Mouse (Mus musculus): Measurements from ENCODE around the gene Mapk6. TPM values are rescaled to one million over a fixed set of nuclear protein-coding genes. Genes with fewer than 3 reads are reported as not detected.
A peak's percentile ranks its signal among the peaks of the same experiment; 100 is the strongest.
"Not testable (repeated sequence)": the region's sequence is repeated elsewhere in the genome, so short reads cannot be mapped to it uniquely, and the experiment has no call there.

Mapk6 gene
- polyA plus RNA-seq (2016; fragmentation: Nextera tagmentation; extraction: Ambion mirVana): 33.3 and 36.5 TPM in 2 replicates

DNA sequence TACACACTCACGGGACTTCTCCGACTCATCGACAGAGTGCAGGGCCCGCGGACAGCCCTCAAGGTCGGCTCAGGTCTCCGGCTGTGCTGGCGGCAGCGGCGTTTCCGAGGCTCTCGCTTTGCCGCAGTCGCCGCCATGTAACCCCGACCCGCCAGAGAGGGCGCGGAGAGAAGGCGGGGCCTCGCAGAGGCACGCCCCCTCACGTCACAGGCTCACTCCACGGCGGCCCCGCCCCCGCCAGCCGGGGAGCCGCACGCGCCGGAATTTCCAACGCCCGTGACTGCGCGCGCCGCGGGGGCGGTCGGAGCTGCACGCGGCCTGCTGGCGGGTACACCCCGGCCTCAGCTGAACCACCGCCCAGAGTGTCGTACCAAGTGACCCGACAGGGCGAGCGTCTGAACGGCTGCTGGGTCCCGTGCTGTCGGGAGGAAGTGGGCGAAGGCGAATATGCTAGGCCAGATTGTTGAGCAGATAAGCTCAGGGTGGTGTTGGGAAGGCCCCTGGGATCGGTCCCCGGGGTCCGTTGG is at the start of gene Mapk6:
Mapk6 (minus strand) TSS at position 154 of the 527 bp plus-strand sequence.
- H3K4me2 ChIP-seq: peak within 1 kb of the TSS; percentile 94
- peak within 1 kb of the TSS; percentile 87 for H3K4me3 ChIP-seq
- peak; percentile 89 for ATAC-seq
- H3K4me1 ChIP-seq: peaks cover 63% of the 10 kb centered on the region
- peak within 1 kb of the TSS; percentile 97 for H3K27ac ChIP-seq
- H3K27me3 ChIP-seq (replicated peaks): 0 out of 2 replicates have a peak, but pooled peaks cover 3% of the 10 kb centered on the region
- no peaks in the 10 kb centered on the region for H3K9me3 ChIP-seq (replicated peaks)
- under 1% methylated on average over 57 of the region's 58 CpGs for WGBS (ENCODE audit: insufficient replicate concordance)
- no peaks in the 10 kb centered on the region for H3K36me3 ChIP-seq
- peak within 1 kb of the TSS; percentile 88 for H3K9ac ChIP-seq

DNA sequence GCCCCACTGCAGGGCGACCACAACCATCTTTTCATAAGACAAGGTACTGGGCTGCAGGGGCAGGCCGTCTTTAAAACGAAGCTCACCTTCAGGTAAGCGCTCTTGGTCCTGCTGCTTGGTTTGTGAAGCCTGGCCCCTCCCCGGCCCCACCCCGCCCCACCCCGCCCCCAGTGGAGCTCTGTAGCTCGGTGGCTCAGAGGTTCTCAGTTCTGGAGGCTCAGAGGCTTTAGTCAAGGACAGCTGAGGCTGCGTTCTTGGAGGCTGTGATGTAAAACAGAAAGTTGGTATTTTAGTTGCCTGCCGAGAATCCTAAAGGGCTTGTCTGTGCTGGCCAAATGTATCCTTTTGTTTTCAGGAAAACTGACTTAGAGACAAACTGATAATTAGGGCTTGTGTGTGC is 45.9 kb upstream of the Mapk6 start:
- 72% methylated on average over 10 of the region's 10 CpGs for WGBS (ENCODE audit: insufficient replicate concordance)
- Histone ChIP-seq H3K9me3 (replicated peaks) (no peaks in the 10 kb centered on the region), H3K4me1 (no peaks in the 10 kb centered on the region), H3K9ac (no peak overlapping the region), H3K4me2 (no peak overlapping the region), H3K36me3 (peaks cover 96% of the 10 kb centered on the region), H3K27ac (no peak overlapping the region), H3K27me3 (replicated peaks) (no peaks in the 10 kb centered on the region), H3K4me3 (no peak overlapping the region)
- no peak for ATAC-seq

DNA sequence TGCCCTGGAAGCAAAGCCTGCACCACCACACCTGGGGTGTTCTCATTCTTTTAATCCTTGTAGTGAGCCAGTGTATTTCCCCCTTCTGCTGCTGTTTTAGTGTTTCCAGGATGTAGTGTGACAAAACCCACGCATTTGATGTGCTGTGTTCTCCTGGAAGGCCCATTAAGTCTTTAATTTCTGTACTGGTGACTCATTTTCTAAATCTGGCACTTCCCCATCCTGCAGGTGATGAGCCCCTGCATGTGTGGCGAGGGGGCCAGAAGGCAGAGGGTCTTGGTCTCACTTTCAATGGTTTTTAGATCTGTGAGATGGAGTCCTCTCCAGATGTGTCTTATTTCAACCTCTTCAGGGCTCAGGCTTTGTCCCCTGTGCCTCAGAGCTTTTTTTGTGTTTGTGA is 44.2 kb upstream of the Mapk6 start:
- no peak for ATAC-seq
- no peaks in the 10 kb centered on the region for H3K4me1 ChIP-seq
- H3K27me3 ChIP-seq (replicated peaks): no peaks in the 10 kb centered on the region
- peaks cover 95% of the 10 kb centered on the region for H3K36me3 ChIP-seq
- no peak overlapping the region for H3K27ac ChIP-seq
- no peak overlapping the region for H3K4me3 ChIP-seq
- WGBS (ENCODE audit: insufficient replicate concordance): 75% methylated on average over 2 of the region's 2 CpGs
- no peaks in the 10 kb centered on the region for H3K9me3 ChIP-seq (replicated peaks)
- H3K4me2 ChIP-seq: no peak overlapping the region
- no peak overlapping the region for H3K9ac ChIP-seq

DNA sequence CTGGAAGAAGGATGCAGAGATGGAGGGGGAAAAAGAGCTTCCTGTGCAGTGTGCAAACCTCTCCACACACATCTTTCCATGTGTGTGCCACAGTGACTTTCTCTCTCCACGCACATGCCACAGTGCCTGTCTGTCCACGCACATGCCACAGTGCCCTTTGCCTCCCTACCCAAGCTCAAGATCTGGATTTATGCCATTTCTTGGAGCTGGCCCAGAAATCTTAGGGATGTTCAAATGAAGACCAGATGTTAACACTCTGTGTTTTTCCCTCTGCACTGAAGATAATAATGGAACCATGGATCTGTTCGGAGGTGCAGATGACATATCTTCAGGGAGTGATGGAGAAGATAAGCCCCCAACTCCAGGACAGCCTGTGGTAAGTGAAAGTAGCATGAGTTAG is 38.2 kb upstream of the Mapk6 start:
- Histone ChIP-seq H3K36me3 (peaks cover 80% of the 10 kb centered on the region), H3K4me2 (no peak overlapping the region), H3K4me3 (no peak overlapping the region), H3K27me3 (replicated peaks) (no peaks in the 10 kb centered on the region), H3K27ac (no peak overlapping the region), H3K9me3 (replicated peaks) (no peaks in the 10 kb centered on the region), H3K9ac (no peak overlapping the region), H3K4me1 (peaks cover 7% of the 10 kb centered on the region)
- 82% methylated on average over 3 of the region's 3 CpGs for WGBS (ENCODE audit: insufficient replicate concordance)
- ATAC-seq: no peak

DNA sequence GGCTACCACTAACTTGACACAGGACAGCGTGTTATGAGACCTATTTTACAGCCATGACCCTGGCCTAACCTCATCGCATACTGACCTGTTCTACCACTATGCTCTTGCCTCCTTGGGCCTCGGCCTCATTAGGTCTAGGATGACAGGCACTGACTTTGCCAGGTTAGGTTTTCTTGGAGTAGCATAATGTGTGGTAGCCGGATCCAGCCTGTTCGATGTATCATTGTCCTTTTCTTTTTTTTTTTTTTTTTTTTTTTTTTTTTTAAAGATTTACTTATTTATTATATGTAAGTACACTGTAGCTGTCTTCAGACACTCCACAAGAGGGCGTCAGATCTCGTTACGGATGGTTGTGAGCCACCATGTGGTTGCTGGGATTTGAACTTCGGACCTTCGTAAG is 36.8 kb upstream of the Mapk6 start:
- not testable (repeated sequence) for H3K4me3 ChIP-seq; H3K27ac ChIP-seq; H3K9me3 ChIP-seq (replicated peaks); H3K4me2 ChIP-seq; ATAC-seq; H3K9ac ChIP-seq; H3K27me3 ChIP-seq (replicated peaks)
- Histone ChIP-seq H3K4me1 (peaks cover 20% of the 10 kb centered on the region), H3K36me3 (peaks cover 68% of the 10 kb centered on the region)
- WGBS (ENCODE audit: insufficient replicate concordance): 78% methylated on average over 10 of the region's 10 CpGs

DNA sequence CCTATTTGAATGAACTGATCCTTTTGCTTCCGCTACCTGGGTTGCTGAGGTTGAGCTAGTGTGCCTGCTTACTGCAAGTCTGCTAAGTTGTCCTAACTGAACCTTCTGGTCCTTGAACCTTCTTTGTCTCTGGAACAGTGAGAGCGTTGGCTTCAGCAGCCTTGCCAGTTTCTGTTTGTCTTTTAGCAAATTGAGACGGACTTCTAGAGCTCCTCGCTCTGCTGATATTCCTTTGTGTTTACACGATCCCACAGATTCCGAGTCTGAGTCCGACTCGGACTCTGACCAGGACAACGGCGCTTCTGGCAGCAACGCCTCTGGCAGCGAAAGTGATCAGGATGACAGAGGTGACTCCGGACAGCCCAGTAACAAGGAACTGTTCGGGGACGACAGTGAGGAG is 35.2 kb upstream of the Mapk6 start:
- Histone ChIP-seq H3K27ac (no peak overlapping the region), H3K36me3 (peaks cover 55% of the 10 kb centered on the region), H3K4me2 (no peak overlapping the region), H3K4me1 (peaks cover 24% of the 10 kb centered on the region), H3K9me3 (replicated peaks) (no peaks in the 10 kb centered on the region), H3K27me3 (replicated peaks) (no peaks in the 10 kb centered on the region), H3K9ac (no peak overlapping the region), H3K4me3 (no peak overlapping the region)
- 84% methylated on average over 15 of the region's 15 CpGs for WGBS (ENCODE audit: insufficient replicate concordance)
- ATAC-seq: no peak

DNA sequence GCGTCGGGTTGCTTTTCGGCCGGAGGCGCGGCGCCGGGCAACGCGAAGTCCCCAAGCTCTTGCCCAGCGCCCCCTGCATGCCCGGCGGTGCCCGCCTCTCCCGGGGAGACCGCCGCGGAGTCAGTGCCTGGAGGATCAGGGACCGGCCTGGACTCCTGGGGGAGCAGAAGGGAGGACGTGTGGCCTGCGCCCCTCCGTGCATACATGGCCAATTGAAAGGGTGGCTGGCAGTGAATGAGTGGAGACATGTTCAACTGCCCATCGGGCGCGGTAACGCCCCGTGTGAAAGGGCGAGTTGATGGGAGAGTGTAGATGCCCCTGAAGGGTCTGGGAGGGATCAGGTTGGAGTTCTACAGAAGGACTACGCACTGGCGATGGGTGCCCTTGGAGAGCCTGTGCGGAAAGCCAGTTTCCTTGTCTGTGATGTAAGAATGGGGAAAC is 31.9 kb upstream of the Mapk6 start:
- H3K27me3 ChIP-seq (replicated peaks): no peaks in the 10 kb centered on the region
- peak overlapping the region; percentile 87 for H3K4me3 ChIP-seq
- ATAC-seq: peak; percentile 82
- no peaks in the 10 kb centered on the region for H3K9me3 ChIP-seq (replicated peaks)
- under 1% methylated on average over 31 of the region's 31 CpGs for WGBS (ENCODE audit: insufficient replicate concordance)
- H3K9ac ChIP-seq: peak overlapping the region; percentile 90
- peak overlapping the region; percentile 84 for H3K27ac ChIP-seq
- H3K4me2 ChIP-seq: peak overlapping the region; percentile 88
- peaks cover 23% of the 10 kb centered on the region for H3K36me3 ChIP-seq
- H3K4me1 ChIP-seq: peaks cover 28% of the 10 kb centered on the region

DNA sequence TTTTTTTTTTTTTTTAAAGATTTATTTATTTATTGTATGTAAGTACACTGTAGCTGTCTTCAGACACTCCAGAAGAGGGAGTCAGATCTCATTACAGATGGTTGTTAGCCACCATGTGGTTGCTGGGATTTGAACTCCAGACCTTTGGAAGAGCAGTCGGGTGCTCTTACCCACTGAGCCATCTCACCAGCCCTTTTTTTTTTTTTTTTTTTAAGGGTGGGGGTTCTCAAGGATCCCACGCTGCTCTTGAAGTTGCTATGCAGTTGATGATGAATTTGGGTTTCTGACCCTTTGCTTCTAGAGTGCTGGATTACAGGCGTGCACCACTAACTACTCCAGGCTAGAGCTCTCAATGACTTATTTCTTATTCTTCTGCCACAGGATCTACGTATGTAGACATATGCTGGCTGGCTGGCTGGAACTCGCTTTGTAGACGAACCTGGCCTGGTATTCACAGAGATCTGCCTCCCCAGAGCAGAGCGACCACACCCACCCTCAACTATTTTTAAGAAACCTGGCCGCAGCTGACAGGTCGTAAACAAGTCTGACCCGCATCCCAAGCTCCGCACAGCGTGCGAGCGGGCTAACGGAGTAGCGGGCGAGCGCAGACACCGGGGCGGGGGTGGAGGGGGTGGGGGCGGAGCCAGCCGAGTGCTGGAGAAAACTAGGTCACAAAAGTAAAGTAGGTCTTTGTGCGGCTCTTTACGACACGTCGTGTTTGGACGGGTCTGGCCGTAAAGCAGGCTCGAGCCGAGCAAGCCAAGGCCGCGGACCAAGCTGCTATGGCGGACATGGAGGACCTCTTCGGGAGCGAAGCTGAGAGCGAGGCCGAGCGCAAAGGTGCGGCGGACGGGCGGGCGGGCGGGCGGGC is 31.2 kb upstream of the Mapk6 start, which contains the start of gene Leo1:
Leo1 (plus strand) TSS at position 729 of the 871 bp plus-strand sequence.
- Histone ChIP-seq H3K9ac (peak within 1 kb of the TSS; percentile 90), H3K4me3 (peak within 1 kb of the TSS; percentile 87), H3K4me2 (peak within 1 kb of the TSS; percentile 88), H3K27ac (peak within 1 kb of the TSS; percentile 84), H3K4me1 (peaks cover 28% of the 10 kb centered on the region), H3K27me3 (replicated peaks) (no peaks in the 10 kb centered on the region), H3K36me3 (peaks cover 17% of the 10 kb centered on the region), H3K9me3 (replicated peaks) (no peaks in the 10 kb centered on the region)
- under 1% methylated on average over 44 of the region's 45 CpGs for WGBS (ENCODE audit: insufficient replicate concordance)
- peak; percentile 92 for ATAC-seq

DNA sequence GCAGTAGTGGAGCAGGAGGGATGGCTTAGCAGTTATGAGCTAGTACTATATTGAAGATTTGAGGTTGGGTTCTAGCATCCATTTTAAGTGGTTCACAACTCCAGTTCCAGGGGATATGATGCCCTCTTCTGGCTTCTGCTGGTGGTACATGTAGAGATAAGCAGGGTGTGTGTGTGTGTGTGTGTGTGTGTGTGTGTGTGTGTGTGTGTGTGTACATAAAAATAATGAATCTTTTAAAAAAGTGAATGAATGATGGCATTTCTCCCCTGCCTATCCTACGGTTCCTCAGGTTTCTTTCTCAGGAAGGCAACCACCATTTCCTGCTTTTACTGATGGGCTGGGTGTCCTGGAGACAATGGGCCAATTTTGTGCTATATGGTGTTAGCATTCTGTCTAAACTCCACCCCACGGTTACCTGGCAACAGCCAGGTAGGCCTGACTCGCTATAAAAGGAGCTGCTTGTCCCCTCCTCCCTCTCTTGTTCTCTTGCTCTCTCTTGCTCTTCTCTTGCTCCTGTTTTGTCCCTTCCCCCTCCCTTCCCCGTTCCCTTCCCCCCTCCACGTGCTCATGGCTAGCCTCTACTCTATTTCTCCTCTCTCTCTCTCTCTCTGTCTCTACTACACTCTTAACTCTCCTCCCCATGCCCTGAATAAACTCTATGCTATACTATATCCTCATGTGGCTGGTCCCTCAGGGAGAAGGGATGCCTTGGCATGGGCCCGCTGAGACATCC is 28.0 kb upstream of the Mapk6 start:
- H3K27me3 ChIP-seq (replicated peaks): no peaks in the 10 kb centered on the region
- H3K9ac ChIP-seq: no peak overlapping the region
- 35% methylated on average over 6 of the region's 6 CpGs for WGBS (ENCODE audit: insufficient replicate concordance)
- peaks cover 37% of the 10 kb centered on the region for H3K4me1 ChIP-seq
- H3K4me3 ChIP-seq: no peak overlapping the region
- H3K4me2 ChIP-seq: no peak overlapping the region
- no peaks in the 10 kb centered on the region for H3K9me3 ChIP-seq (replicated peaks)
- ATAC-seq: no peak
- H3K27ac ChIP-seq: no peak overlapping the region
- H3K36me3 ChIP-seq: no peaks in the 10 kb centered on the region

DNA sequence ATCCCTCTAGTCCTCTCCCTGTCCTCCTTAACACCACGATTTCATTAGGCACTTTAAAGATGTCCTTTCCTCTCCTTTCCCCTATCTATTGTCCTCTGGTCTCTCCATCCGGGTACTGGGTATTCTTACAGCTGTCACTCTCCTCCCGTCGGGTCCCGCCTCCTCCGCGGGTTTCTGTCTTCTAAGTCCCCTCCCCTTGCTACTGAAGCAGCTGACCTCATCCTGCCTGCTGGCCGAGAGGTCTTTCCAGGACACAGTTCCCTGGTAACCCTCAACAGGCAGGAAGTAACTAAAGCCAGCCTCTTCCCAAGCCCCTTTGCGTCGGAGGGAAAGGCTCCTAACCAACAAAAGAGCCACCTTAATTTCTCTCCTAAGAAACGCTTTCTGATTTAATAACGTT is 26.1 kb upstream of the Mapk6 start:
- no peak overlapping the region for H3K27ac ChIP-seq
- peak overlapping the region; percentile 18; the same call in 1 of the 2 replicates for H3K4me2 ChIP-seq
- H3K4me1 ChIP-seq: peaks cover 44% of the 10 kb centered on the region
- no peak overlapping the region for H3K9ac ChIP-seq
- no peaks in the 10 kb centered on the region for H3K9me3 ChIP-seq (replicated peaks)
- WGBS (ENCODE audit: insufficient replicate concordance): 6% methylated on average over 12 of the region's 12 CpGs
- H3K27me3 ChIP-seq (replicated peaks): no peaks in the 10 kb centered on the region
- H3K4me3 ChIP-seq: no peak overlapping the region
- 0 out of 2 replicates have a peak, but pooled peaks have one; percentile 14 for ATAC-seq
- no peaks in the 10 kb centered on the region for H3K36me3 ChIP-seq

DNA sequence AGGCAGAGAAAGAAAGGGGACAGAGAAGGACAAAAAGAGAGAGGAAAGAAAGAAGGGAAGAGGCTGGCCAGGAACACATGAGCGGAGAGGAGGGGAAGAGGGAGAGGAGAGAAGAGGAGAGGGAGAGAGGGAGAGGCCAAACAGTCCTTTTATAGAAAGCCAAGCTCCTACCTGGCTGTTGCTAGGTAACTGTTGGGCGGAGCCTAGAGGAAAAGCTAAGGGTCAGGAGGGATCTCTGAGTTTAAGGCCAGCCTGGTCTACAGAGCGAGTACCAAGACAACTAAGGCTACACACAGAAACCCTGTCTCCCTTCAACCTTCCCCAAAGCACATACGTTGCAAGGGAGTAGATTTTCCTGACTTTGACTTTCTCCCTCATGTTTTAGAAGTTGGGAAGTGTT is 25.5 kb upstream of the Mapk6 start:
- no peak overlapping the region for H3K9ac ChIP-seq
- no peak for ATAC-seq
- no peaks in the 10 kb centered on the region for H3K36me3 ChIP-seq
- H3K4me1 ChIP-seq: peaks cover 45% of the 10 kb centered on the region
- H3K4me3 ChIP-seq: no peak overlapping the region
- H3K9me3 ChIP-seq (replicated peaks): no peaks in the 10 kb centered on the region
- H3K27ac ChIP-seq: no peak overlapping the region
- no peaks in the 10 kb centered on the region for H3K27me3 ChIP-seq (replicated peaks)
- no peak overlapping the region for H3K4me2 ChIP-seq
- 74% methylated on average over 4 of the region's 4 CpGs for WGBS (ENCODE audit: insufficient replicate concordance)

DNA sequence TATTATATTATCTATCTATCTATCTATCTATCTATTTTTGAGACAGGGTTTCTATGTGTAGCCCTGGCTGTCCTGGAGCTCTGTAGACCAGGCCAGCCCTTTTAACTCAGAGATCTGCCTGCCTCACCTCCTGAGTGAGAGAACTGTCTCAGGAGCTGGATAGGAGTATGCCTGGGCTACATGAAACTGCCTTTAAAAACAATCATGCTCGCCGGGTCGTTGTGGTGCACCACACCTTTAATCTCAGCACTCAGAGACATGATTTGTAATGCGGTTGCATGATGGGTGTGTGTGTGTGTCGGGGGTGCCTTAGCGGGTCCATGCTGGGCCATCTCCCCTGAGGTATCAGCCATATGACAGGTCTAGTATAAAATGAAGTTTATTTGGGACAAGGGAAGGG is 25.1 kb upstream of the Mapk6 start:
- no peaks in the 10 kb centered on the region for H3K9me3 ChIP-seq (replicated peaks)
- no peak overlapping the region for H3K4me3 ChIP-seq
- peaks cover 44% of the 10 kb centered on the region for H3K4me1 ChIP-seq
- H3K27ac ChIP-seq: no peak overlapping the region
- ATAC-seq: no peak; the same call in 1 of the 2 replicates
- H3K4me2 ChIP-seq: no peak overlapping the region
- H3K9ac ChIP-seq: no peak overlapping the region
- no peaks in the 10 kb centered on the region for H3K27me3 ChIP-seq (replicated peaks)
- H3K36me3 ChIP-seq: no peaks in the 10 kb centered on the region
- whole genome bisulfite sequencing (ENCODE audit: insufficient replicate concordance): 51% methylated on average over 6 of the region's 6 CpGs

Measured in liver, embryonic 12.5 days (tissue).